Mouse (Mus musculus): ENCODE measurements around the gene Camsap1. TPM values are rescaled to one million over a fixed set of nuclear protein-coding genes. Genes with fewer than 3 reads are reported as not detected.

Gene Camsap1
- polyA plus RNA-seq, 1 experiment from 2014 or later: 40.0 TPM

DNA sequence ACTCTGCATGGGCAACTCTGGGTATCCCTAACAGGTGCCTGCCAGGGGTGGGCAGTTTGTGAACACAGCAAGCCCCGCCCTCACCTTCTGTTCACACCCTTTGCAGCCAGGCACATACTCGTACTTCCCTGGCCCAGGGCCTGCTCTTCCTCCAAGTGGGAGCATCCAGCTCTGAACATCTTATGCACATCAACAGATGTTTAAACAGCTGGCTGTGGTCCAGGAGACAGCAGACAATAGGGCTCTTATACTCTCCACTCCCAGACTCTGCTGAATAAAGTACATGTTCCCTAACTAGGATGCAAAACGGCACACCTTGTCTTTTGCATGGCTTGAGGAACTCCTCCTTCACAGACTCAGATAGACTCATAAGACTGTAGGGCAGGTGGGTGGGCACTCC lies 63.1 kb downstream of the Camsap1 start:
- Histone ChIP-seq H3K4me3 (no peak overlapping the region), H3K9ac (no peak overlapping the region), H3K27me3 (no peaks in the 10 kb centered on the region), H3K4me1 (no peaks in the 10 kb centered on the region), H3K9me3 (no peaks in the 10 kb centered on the region), H3K27ac (no peak overlapping the region), H3K36me3 (peaks cover 10% of the 10 kb centered on the region), H3K4me2 (replicated peaks) (no peak overlapping the region)
- ATAC-seq (ENCODE audit: insufficient number of reproducible peaks, insufficient read depth, low FRiP score, low TSS enrichment): no peak
- WGBS: 51% methylated on average over 3 of the region's 3 CpGs

DNA sequence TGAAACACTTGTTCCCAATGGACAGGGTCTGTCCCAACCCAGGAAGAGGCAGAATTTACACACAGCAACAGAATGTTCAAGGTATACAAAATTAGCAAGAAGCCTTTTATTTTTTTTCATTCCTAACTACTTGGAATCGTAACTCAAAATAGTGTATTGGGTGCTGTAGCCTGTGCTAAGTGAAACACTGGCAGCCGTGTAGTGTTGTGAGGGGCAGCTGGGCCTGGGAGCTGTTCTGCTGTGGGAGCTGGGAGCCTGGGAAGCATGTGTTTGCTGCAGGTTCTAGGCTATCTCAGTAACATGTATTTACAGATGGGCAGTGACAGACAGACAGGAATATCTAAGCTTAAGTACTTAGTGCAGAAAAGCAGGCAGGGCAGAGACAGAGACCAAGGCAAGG lies 64.7 kb downstream of the Camsap1 start:
- no peak for ATAC-seq (ENCODE audit: insufficient number of reproducible peaks, insufficient read depth, low FRiP score, low TSS enrichment)
- Histone ChIP-seq H3K9ac (no peak overlapping the region), H3K4me2 (replicated peaks) (no peak overlapping the region), H3K4me1 (no peaks in the 10 kb centered on the region), H3K27ac (no peak overlapping the region), H3K4me3 (no peak overlapping the region), H3K36me3 (no peaks in the 10 kb centered on the region; the same call in 1 of the 2 replicates), H3K9me3 (no peaks in the 10 kb centered on the region), H3K27me3 (no peaks in the 10 kb centered on the region)
- 82% methylated on average over 2 of the region's 2 CpGs for WGBS

DNA sequence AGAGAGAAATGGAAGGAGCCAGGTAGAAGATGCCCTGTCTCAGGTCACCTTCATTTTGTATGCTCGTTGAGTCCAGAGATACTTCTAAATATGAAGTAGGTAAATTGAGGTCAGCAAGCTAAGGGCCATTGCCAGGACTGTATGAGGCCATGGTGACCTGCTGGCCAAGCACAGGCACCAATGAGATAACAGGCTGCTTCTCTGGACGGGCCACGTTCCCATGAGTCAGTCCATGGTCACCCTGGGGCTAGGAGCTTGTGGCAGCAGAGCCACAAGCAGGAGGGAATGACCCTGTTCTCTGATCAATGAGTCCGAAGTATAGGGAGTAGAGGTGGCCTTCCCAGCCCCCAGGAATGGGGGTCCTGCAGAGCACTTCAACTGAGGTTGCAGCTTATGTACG lies 68.3 kb downstream of the Camsap1 start:
- H3K9ac ChIP-seq: no peak overlapping the region
- H3K4me3 ChIP-seq: no peak overlapping the region
- no peak overlapping the region for H3K27ac ChIP-seq
- H3K36me3 ChIP-seq: no peaks in the 10 kb centered on the region
- no peaks in the 10 kb centered on the region for H3K27me3 ChIP-seq
- ATAC-seq (ENCODE audit: insufficient number of reproducible peaks, insufficient read depth, low FRiP score, low TSS enrichment): no peak
- WGBS: 86% methylated on average over 5 of the region's 5 CpGs
- H3K4me1 ChIP-seq: no peaks in the 10 kb centered on the region
- H3K4me2 ChIP-seq (replicated peaks): no peak overlapping the region
- H3K9me3 ChIP-seq: no peaks in the 10 kb centered on the region

DNA sequence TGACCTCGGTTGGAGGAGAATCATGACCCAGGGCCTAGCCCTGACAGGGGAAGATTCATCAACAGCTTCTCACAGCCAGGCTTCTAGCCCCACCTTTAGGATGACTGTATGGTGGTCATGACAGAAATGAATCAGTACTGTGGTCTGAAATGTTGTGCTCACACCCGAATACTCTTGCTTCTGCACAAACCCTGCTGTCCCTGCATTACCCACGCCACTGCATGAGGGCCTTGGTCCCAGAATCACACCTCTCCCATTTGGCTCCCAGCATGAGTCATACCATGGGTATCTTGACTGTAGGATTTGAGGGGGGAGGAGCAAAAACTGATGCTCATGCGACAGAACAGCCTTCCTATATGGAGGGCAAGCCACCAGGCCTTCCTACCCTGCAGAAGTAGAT lies 68.9 kb downstream of the Camsap1 start:
- Histone ChIP-seq H3K4me1 (no peaks in the 10 kb centered on the region), H3K9me3 (no peaks in the 10 kb centered on the region), H3K4me3 (no peak overlapping the region), H3K27ac (no peak overlapping the region), H3K27me3 (no peaks in the 10 kb centered on the region), H3K36me3 (no peaks in the 10 kb centered on the region), H3K4me2 (replicated peaks) (no peak overlapping the region), H3K9ac (no peak overlapping the region)
- ATAC-seq (ENCODE audit: insufficient number of reproducible peaks, insufficient read depth, low FRiP score, low TSS enrichment): no peak
- 77% methylated on average over 4 of the region's 4 CpGs for WGBS

DNA sequence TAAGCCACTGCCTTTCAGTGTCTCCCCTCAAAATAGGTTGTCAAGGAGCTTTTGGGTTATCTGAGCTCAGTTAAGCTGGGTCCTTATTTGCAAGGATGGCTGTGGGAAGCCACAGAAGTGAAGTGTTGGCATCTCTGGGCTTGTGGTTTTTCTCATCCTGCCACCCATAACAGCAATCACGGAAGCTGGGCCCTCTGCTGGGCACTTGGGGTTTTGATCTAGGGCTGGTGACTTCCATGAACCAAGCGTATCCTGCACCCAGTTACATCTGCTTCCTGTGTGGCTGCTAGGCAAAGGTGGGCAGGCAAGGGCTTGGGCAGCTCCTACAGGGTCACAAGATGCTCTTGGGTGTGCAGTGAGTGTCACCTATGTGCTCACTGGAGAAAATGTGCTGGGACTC lies 69.8 kb downstream of the Camsap1 start:
- 57% methylated on average over 2 of the region's 2 CpGs for WGBS
- Histone ChIP-seq H3K9ac (no peak overlapping the region), H3K4me3 (no peak overlapping the region), H3K27ac (no peak overlapping the region), H3K36me3 (no peaks in the 10 kb centered on the region), H3K27me3 (no peaks in the 10 kb centered on the region), H3K9me3 (no peaks in the 10 kb centered on the region), H3K4me2 (replicated peaks) (no peak overlapping the region), H3K4me1 (no peaks in the 10 kb centered on the region)
- no peak for ATAC-seq (ENCODE audit: insufficient number of reproducible peaks, insufficient read depth, low FRiP score, low TSS enrichment)

DNA sequence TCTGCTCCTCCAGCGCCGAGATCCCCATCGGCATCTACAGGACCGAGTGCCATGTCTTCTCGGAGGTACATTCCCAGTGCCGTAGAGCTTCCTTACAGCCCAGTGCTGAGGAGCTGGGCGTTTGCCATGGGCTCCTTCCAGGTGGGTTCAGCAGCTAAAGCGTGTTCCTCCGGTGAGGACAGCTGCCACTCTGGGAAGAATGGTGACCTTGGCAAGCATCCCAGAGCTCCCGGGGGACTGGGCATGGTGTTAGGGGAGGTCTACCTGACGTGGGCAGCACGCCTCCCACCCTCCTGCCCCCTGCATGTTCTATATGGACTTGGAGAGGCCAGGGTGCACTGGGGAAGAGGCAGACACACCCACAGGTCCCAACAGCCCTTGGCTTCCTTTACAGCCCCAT lies 73.2 kb downstream of the Camsap1 start:
- H3K36me3 ChIP-seq: no peaks in the 10 kb centered on the region
- no peak for ATAC-seq (ENCODE audit: insufficient number of reproducible peaks, insufficient read depth, low FRiP score, low TSS enrichment)
- no peaks in the 10 kb centered on the region for H3K4me1 ChIP-seq
- no peaks in the 10 kb centered on the region for H3K27me3 ChIP-seq
- no peak overlapping the region for H3K4me3 ChIP-seq
- H3K9ac ChIP-seq: no peak overlapping the region
- no peak overlapping the region for H3K27ac ChIP-seq
- 84% methylated on average over 12 of the region's 12 CpGs for whole genome bisulfite sequencing
- H3K4me2 ChIP-seq (replicated peaks): no peak overlapping the region
- no peaks in the 10 kb centered on the region for H3K9me3 ChIP-seq

DNA sequence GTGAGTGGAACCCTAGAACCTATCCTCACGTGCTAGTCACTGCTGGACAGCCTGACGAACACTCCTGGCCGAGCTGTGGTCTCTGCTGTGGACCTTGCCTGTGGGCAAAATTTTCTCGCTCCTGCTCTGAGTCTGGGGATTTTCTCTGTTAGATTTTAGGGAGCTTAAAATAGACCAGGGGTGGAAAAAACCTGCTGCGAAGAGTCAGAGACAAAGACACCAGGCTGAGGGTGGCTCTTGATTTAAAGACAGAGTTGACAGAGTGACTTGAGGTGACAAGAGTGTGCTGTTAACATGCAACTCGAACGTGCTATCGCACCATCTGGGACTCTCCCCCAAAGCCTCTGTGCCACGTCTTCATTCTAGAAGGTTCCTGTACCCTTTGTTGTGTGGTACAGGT lies 84.1 kb downstream of the Camsap1 start:
- no peak overlapping the region for H3K4me3 ChIP-seq
- no peaks in the 10 kb centered on the region for H3K4me1 ChIP-seq
- H3K36me3 ChIP-seq: no peaks in the 10 kb centered on the region
- no peak overlapping the region for H3K27ac ChIP-seq
- no peaks in the 10 kb centered on the region for H3K9me3 ChIP-seq
- H3K4me2 ChIP-seq (replicated peaks): no peak overlapping the region
- no peaks in the 10 kb centered on the region for H3K27me3 ChIP-seq
- no peak overlapping the region for H3K9ac ChIP-seq
- no peak for ATAC-seq (ENCODE audit: insufficient number of reproducible peaks, insufficient read depth, low FRiP score, low TSS enrichment)
- WGBS: 76% methylated on average over 9 of the region's 9 CpGs

DNA sequence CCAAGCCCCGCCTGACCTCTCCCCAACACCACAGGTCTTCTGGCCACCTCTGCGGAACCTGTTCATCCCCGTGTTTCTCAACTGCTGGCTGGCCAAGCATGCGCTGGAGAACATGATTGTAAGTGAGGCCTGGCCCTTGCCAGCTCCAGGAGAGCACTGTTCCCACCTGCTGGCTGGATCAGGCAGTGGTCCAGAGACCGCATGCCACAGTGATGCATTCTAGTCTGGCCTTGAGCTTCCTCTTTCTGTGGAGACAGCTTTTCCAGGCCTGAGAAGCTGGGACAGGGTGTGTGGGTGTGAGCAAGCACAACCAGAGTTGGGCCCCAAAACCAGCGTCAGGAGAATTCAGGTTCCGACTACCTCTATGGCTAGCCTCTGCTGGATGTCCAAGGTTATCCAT lies 90.6 kb downstream of the Camsap1 start:
- ATAC-seq (ENCODE audit: insufficient number of reproducible peaks, insufficient read depth, low FRiP score, low TSS enrichment): no peak
- Histone ChIP-seq H3K9me3 (no peaks in the 10 kb centered on the region), H3K27me3 (no peaks in the 10 kb centered on the region), H3K27ac (no peak overlapping the region), H3K4me2 (replicated peaks) (no peak overlapping the region), H3K9ac (no peak overlapping the region), H3K4me3 (no peak overlapping the region), H3K4me1 (no peaks in the 10 kb centered on the region), H3K36me3 (no peaks in the 10 kb centered on the region)
- 81% methylated on average over 7 of the region's 7 CpGs for WGBS

DNA sequence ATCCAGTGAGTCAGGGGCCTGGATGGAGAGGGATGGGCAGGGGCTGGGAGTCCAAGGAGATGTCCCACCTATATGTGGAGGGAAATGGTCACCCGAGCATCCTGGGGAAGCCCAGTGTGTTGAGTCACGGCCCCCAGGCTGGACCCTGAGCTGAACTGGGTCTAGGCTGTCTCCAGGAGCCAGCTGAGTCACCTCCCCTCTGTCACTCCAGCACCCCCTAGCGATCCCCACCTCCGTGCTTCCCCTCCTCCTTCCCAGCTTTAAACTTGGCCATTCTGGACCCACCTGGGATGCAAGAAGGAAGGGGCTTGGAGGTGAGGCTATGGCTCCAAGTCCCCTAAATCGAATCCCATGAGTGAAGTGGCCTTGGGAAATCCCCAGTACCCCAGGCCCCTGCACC lies 94.9 kb downstream of the Camsap1 start:
- no peaks in the 10 kb centered on the region for H3K36me3 ChIP-seq
- H3K4me2 ChIP-seq (replicated peaks): no peak overlapping the region
- H3K4me1 ChIP-seq: no peaks in the 10 kb centered on the region
- H3K9ac ChIP-seq: no peak overlapping the region
- no peak overlapping the region for H3K27ac ChIP-seq
- WGBS: 81% methylated on average over 3 of the region's 5 CpGs
- no peaks in the 10 kb centered on the region for H3K9me3 ChIP-seq
- no peak overlapping the region for H3K4me3 ChIP-seq
- ATAC-seq (ENCODE audit: insufficient number of reproducible peaks, insufficient read depth, low FRiP score, low TSS enrichment): no peak
- H3K27me3 ChIP-seq: no peaks in the 10 kb centered on the region

DNA sequence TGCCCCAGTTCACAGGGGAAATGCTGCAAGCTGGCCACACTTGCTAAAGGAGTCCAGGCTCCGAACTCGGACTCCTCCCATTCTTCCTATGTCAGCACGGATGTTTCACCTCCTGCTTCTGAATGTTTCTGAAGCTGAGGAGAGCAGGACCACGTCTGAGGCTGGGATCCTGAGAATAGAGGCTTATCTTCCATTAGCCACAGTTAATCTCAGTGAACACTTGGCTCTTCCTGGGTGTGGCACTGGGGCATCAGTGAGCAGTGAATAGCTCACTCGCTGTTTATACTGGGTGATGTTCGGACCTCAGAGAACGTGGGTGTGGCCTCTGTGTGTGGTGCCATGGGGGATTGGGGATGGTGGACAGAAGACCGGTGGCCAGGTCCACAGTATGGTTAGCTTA lies 95.9 kb downstream of the Camsap1 start:
- no peak overlapping the region for H3K27ac ChIP-seq
- H3K4me2 ChIP-seq (replicated peaks): no peak overlapping the region
- WGBS: 63% methylated on average over 8 of the region's 8 CpGs
- no peaks in the 10 kb centered on the region for H3K36me3 ChIP-seq
- ATAC-seq (ENCODE audit: insufficient number of reproducible peaks, insufficient read depth, low FRiP score, low TSS enrichment): no peak
- H3K27me3 ChIP-seq: no peaks in the 10 kb centered on the region
- H3K9me3 ChIP-seq: no peaks in the 10 kb centered on the region
- no peak overlapping the region for H3K9ac ChIP-seq
- no peaks in the 10 kb centered on the region for H3K4me1 ChIP-seq
- no peak overlapping the region for H3K4me3 ChIP-seq

DNA sequence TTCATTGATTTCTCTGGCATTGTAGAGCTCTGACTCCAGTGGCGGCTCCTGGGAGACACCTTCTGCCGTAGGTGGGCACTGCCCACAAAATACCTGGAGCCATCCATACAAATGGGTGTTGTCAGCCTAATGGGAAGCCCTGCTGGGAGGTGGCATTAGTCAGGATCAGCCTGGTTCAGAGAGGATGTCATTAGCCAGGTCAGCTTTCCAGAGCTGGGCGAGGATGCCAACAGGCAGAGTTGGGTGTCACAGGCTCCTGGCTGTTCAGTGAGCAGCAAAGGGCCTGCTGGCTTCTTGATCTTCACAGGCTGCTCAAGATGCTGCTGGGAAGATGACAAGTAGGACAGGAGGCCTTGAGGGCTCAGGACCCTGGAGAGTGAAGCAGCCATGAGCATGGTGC lies 98.3 kb downstream of the Camsap1 start:
- Histone ChIP-seq H3K36me3 (no peaks in the 10 kb centered on the region), H3K4me3 (no peak overlapping the region)

DNA sequence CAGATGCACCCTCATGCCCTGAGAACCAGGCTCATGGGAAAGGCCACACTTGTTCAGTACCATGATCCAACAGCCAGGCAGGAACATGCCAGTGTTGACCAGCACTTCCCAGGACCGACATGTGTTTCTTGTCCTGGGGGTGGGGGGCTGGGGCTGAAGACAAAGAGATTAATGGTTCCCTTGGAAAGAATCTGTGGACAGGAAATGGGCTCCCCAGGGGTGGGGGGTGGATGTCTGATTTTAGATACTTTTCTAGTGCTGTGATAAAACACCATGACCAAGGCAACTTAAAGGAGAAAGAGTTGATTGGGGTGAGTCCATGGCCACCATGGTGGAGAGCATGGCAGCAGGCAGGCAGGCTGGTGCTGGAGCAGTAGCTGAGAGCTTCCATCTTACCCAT lies 100.8 kb downstream of the Camsap1 start:
- WGBS: 42% methylated on average over 1 of the region's 1 CpGs
- peaks cover 6% of the 10 kb centered on the region; the same call in 1 of the 2 replicates for H3K4me1 ChIP-seq
- H3K4me3 ChIP-seq: no peak overlapping the region
- no peaks in the 10 kb centered on the region for H3K9me3 ChIP-seq
- no peak for ATAC-seq (ENCODE audit: insufficient number of reproducible peaks, insufficient read depth, low FRiP score, low TSS enrichment)
- H3K9ac ChIP-seq: no peak overlapping the region
- no peak overlapping the region for H3K27ac ChIP-seq
- H3K27me3 ChIP-seq: peaks cover 26% of the 10 kb centered on the region
- no peak overlapping the region for H3K4me2 ChIP-seq (replicated peaks)
- H3K36me3 ChIP-seq: no peaks in the 10 kb centered on the region

More for the DNA sequence above, 98.3 kb downstream of the Camsap1 start:
- Histone ChIP-seq H3K9ac (no peak overlapping the region), H3K27me3 (peaks cover 4% of the 10 kb centered on the region; the same call in 1 of the 2 replicates), H3K4me1 (no peaks in the 10 kb centered on the region), H3K27ac (no peak overlapping the region), H3K9me3 (no peaks in the 10 kb centered on the region), H3K4me2 (replicated peaks) (no peak overlapping the region)
- 85% methylated on average over 3 of the region's 3 CpGs for WGBS
- ATAC-seq (ENCODE audit: insufficient number of reproducible peaks, insufficient read depth, low FRiP score, low TSS enrichment): no peak

DNA sequence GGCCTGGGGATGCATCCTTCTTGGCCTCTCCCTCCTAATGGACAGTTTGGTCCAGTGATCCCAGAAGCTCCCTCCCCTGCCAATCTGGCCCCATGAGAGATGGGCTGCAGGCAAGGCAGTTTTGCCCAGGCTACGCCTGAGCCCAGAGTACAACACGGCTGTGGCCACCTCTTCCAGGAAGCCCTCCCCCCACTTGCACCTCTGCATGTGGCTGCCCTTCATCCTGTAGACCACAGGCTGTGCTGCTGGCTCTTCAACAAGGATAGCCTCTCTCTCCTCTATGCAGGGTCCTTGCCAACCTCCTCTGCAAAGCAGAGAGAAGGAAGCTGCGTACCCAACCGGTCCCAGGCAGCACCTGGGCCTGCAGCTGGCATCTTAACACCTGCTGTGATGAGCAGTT lies 104.0 kb downstream of the Camsap1 start:
- WGBS: 83% methylated on average over 4 of the region's 4 CpGs
- H3K9ac ChIP-seq: no peak overlapping the region
- H3K4me3 ChIP-seq: no peak overlapping the region
- H3K4me2 ChIP-seq (replicated peaks): no peak overlapping the region
- peaks cover 6% of the 10 kb centered on the region; the same call in 1 of the 2 replicates for H3K4me1 ChIP-seq
- no peak for ATAC-seq (ENCODE audit: insufficient number of reproducible peaks, insufficient read depth, low FRiP score, low TSS enrichment)
- H3K36me3 ChIP-seq: no peaks in the 10 kb centered on the region
- H3K9me3 ChIP-seq: no peaks in the 10 kb centered on the region
- peaks cover 28% of the 10 kb centered on the region for H3K27me3 ChIP-seq
- H3K27ac ChIP-seq: no peak overlapping the region

Data from embryonic facial prominence, embryonic 12.5 days (tissue).